Mouse (Mus musculus) adrenal gland, postnatal 14 days (tissue): ENCODE results near the gene Senp6. TPM values are rescaled to one million over a fixed set of nuclear protein-coding genes. Genes with fewer than 3 reads are reported as not detected.
"Not testable (repeated sequence)": the region's sequence is repeated elsewhere in the genome, so short reads cannot be mapped to it uniquely, and the experiment has no call there.

Experiments used
- DNase-seq: peaks from one replicate; pipeline ENCODE4 v3.0.0; 2021; ENCODE audit warnings: mixed read lengths
- long read RNA-seq, 2 experiments: library from polyadenylated mRNA; stranded (forward); transcript quantifications; one replicate each; pipeline ENCODE4 v2.0.0; 2021
- total RNA-seq: library from RNA; stranded (reverse); gene quantifications from 2 replicates; pipeline ENCODE4 v1.2.3, GENCODE M21; 2021

Senp6 gene
- 110 and 114 TPM in 2 replicates for total RNA-seq
- long read RNA-seq, experiment 1, full-length matches to known transcripts, result 18 of 64 reads
- long read RNA-seq, experiment 1, partial matches to known transcripts, result 2 of 64 reads
- long read RNA-seq, experiment 1, other reads (novel, unspliced or antisense), result 44 of 64 reads
- long read RNA-seq, experiment 2, full-length matches to known transcripts, result 37 of 100 reads
- long read RNA-seq, experiment 2, partial matches to known transcripts, result 3 of 100 reads
- long read RNA-seq, experiment 2, other reads (novel, unspliced or antisense), result 60 of 100 reads

GRCm38 (mm10) chr9:80066367-80067220 is at the start of gene Senp6:
Senp6 (plus strand) TSS chr9:80066903.
- peak; percentile 89 for DNase-seq

- DNase-seq, result no peak
Observed at GRCm38 (mm10) chr9:80020429-80020828, 46.3 kb upstream of the Senp6 start.

DNA sequence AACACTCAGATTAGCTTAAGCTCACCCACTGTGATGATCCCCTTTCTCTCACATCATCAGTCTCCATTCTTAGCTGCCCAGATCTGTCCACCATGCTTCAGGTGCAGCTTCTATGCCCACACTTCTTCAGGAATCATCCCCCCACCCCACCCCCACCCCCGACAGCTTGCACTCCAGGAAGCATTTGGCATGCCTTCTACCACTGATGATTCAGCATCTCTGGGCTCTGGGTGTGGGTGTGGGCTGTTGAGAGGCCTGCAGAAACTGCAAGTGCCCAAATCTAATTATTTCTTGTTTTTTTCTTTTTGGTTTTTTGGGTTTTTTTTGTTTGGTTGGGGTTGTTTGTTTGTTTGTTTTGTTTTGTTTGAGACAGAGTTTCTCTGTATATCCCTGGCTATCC is 45.1 kb upstream of the Senp6 start:
- DNase-seq, result no peak

- DNase-seq, result peak; percentile 52
Observed at GRCm38 (mm10) chr9:80022821-80023220, 43.9 kb upstream of the Senp6 start.

GRCm38 (mm10) chr9:80025347-80025746 is 41.4 kb upstream of the Senp6 start:
- not testable (repeated sequence) for DNase-seq

GRCm38 (mm10) chr9:80026017-80026416 is 40.7 kb upstream of the Senp6 start:
- DNase-seq, result peak; percentile 80

DNA sequence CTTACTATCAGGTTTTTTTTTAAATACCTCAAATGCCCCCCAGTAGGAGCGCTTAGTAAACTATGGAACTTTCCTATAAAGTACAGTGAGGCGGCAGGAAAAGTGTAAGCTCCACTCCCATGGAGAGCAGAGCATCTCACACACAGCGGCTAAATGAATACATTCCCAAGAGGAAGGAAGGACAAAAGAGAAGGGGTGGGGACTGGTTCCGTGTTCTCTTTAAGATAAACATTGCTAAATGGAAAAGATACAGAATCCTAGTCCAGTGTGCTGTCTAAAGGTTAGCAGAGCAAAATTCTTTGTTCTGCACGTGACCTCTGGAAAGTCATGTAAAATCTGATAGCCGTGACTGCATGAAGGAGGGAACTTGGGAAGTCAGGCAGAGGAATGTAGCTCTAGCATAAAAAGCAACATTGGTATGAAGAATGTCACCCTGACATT is 40.1 kb upstream of the Senp6 start:
- DNase-seq, result no peak

DNA sequence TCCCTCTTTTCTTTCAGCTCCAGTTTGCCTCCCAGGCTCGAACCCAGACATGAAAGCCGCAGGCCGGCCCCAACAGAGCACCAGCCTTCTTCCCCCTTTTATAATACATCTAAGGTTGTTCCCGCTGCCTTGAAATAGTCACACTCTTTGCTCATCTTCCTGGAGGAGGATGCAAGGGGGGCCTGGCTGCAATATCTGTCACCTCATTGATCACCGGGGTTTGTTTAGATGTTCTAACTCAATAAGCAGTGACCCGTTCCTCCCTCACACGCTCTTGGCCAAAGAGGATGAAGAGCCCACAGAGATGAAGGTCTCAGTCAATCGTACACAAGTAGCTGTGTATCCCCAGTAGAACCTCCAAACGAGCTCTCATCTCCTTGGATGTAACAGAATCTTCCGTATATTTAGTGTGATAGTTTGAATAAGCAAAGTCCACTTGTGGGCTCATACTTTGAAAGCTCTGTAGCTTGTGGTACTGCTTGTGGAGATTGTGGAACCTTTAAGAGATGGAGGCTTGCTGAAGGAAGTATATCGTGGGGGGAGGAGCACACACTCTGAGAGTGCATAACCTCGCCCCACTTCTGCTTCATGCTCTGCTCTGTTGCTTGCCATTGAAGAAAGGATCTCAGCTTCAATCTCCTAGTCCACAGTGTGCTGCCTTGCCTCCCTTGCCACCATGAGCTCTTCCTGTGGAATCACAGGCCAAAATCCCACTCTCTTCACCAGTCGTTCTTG is 29.3 kb upstream of the Senp6 start:
- DNase-seq, result no peak

- no peak for DNase-seq
Observed at GRCm38 (mm10) chr9:80037997-80038383, 28.7 kb upstream of the Senp6 start.

DNA sequence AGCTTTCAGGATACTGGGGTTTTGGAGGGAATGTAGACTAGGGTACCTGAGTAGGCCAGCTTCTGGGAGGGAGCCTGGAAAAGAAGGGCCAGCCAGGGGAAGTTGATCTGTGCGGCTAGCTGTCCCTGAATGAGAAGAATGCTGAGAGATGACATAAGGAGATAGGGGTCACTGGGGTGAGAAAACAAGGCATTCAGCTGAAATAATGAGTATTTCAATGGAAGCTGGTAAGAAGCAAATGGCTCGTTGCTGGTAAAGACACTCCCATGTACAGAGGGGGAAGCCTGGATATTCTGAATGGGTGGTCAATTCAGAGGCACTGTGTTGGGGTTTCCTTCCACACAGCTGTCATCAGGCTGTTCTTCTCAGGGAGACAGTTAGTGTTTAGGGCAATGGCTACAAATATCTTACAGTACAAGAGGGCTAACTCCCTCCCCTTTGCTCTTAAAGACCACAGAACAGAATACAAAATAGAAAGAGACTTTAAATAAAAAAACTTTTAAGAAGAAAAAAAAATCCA is 27.3 kb upstream of the Senp6 start:
- no peak for DNase-seq

DNA sequence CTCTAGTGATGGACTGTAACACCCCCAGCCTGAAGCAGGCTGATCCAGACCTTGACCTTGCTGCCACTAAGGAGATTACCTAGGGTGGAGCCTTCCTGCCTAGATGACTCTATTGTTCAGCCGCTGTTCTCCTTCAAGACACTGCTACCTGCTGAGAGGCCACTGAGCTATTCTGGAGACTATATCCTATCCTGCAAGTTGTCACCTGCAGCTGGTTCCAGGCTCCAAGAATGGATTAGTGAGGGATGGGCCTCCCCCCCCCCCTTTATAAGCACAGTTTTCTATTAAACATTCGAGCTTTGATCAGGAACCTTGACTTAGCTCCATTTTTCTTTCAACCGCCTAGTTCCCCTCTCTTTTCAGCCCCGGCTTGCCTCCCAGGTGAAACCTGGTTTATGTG is 22.4 kb upstream of the Senp6 start:
- not testable (repeated sequence) for DNase-seq

- not testable (repeated sequence) for DNase-seq
Observed at GRCm38 (mm10) chr9:80049271-80049670, 17.4 kb upstream of the Senp6 start.

GRCm38 (mm10) chr9:80052951-80053350 is 13.8 kb upstream of the Senp6 start:
- DNase-seq, result no peak

- DNase-seq, result no peak
Observed at GRCm38 (mm10) chr9:80057690-80058089, 9.0 kb upstream of the Senp6 start.

DNA sequence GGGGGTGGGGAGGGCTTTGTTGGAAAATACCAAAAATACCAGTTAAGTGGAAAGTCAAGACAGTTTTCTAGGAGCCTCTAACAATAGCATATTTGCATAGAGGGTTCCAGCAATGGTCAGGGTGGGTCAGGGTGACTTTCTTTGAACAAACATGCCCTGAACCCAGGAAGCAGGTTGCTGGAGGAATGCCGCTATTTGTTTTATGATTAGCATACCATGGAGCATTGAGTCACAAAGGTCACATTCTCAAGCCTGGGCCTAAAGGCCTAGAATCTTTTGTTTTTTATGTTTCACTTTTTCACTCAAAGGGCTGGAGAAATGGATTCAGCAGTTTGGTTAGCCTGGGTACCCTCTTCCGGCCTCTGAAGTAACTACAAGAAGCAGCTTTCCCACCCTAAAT is 1.2 kb upstream of the Senp6 start:
- DNase-seq, result not testable (repeated sequence)

DNA sequence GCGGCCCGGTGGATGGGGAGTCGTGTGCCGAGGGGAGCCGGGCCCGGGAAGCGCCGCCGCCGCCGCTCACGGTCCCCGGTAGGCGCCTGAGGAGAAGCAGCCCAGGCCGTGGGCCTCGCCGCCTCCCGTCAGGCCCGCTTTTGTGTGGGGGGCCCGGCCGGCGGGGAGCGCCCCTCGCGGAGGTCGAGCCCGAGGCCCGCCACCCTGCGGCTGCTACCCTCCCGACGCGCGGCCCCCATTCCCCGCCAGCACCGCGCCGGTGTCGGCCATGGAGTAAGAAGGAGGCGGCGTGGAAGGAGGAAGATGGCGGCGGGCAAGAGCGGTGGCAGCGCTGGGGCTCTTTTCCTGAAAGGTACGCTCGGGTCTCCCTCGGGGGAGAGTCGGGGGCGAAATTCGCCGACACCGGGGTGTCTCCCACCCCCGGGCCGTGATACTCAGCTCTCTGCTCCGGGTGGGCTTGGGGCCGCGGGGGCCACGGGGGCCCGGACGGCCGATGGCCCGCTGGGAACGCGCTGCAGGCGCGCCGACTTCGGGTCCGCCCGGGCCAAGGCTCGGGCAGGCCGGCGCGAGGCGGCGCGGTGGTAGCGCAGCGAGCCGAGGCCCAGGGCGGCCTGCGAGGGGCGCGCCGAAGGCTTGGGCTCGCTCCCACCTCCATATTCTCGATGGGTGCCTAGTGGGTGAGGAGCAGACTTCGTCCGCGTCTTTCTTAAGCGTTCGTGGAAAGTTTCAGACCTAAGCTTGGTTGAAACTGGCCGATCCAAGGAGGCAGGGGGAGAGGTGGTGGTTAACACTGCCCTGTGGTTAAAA is 721 bp downstream of the Senp6 start:
- peak; percentile 81 for DNase-seq

GRCm38 (mm10) chr9:80068028-80068515 is 1.4 kb downstream of the Senp6 start:
- DNase-seq, result no peak

DNA sequence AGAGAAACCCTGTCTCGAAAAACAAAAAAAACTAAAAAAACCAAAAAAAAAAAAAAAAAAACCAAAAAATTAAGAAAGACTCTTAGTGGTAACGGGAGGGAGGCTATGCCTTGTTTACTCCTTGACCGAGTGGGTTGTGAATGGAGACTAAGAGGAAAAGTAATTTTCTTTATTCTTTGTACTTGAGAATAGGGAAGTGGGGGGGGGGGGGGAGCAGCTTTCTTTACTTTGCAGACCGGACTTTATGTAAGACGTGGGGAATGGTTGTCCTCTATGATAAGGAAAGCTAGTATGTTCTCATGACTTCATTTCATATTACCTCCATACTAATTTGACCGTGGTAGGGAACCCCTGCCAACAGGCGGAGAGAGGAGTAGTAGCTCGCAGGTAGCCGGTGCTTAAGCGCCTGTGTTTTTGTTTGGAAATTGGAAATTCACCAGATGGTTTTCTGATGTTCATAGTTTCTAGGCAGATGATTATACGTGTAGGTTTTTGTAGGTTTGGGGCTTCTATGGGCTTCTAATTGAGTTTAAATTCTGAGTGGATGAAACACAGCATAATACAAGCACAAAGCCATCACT is 2.1 kb downstream of the Senp6 start:
- no peak for DNase-seq

GRCm38 (mm10) chr9:80070026-80070425 is 3.3 kb downstream of the Senp6 start:
- no peak for DNase-seq

DNA sequence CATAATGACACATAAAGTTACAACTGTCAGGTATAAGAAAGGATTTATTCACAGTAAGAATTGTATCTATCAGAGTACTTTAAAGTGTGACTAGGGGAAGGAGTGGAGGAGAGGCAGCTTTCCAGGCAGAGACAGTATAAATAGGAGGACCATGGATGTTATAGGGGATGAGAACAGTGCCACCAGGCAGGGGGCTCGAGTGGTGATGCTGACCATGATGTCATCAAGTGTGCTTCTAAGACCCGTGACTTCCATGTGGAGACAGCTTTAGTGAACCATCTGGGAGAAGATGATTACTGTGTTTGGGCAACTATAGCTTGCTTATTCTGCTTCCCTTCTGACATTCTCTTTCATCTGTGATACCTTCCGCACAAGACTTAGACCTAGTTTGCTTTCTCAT is 4.9 kb downstream of the Senp6 start:
- no peak for DNase-seq

- no peak for DNase-seq
Observed at GRCm38 (mm10) chr9:80074067-80074466, 7.4 kb downstream of the Senp6 start.
